Mouse (Mus musculus): ENCODE measurements around the gene Spint3.

Gene Spint3

DNA sequence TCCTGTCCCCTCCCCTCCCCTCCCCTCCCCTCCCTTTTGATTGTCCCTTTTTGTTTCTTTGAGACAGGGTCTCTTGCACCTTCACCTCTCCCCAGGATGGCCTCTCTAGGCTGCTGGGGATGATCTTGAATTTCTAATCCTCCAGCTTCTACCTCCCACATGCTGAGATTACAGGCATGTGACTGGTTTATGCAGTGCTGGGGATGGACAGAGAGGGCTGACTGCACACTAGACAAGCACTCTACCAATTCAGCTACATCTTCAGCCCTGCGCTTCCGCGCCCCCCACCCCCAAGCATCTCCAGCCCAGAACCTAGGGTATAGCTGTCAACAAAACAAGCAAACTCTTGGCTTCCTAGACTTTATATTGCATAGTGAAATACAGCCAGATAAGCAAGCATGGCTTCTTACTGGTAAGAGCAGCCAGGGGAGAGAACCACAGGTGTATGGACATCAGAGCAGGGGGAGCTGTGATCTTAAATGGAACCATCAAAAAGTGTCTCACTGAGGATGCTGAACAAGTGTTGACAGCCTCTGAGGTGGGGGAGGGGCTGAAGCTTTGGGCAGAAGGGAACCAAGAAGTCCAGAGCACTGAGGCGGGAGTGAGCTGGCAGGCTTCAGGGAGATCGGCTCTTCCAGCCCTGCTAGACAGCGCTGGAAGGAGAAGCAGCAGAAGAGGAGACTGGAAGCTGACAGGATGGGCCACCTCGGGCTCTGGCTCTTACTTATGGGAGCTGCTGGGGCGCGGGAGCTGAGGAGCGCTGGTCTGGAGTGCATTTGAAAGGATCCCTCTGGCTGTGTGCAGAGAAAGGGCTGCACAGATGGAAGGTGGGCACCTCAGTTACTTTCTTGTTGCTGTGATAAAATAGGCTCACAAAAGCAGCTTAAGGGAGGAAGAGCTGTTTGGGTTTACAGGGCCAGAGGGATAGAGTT is 23.0 kb downstream of the Spint3 start:
- DNase-seq = no peak

DNA sequence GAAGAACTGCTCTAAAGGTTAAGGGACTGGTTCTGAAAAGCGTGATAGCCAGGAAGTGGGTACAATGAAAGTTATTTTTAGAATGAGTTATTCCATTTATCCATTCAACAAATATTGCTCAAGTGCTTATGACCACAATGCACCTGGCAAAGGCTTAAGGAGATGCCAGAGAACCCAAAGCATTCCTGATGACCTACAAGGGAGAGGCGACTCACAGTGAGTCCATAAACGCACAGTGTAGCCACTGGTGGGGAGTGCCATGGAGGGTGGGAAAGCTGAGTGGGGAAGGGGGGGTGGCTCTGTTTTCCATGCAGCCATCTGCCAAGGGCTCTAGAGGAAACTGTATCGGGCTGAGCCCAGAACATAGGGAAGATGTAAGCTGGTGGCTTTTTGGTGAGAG is 23.9 kb downstream of the Spint3 start:
- no peak for DNase-seq

DNA sequence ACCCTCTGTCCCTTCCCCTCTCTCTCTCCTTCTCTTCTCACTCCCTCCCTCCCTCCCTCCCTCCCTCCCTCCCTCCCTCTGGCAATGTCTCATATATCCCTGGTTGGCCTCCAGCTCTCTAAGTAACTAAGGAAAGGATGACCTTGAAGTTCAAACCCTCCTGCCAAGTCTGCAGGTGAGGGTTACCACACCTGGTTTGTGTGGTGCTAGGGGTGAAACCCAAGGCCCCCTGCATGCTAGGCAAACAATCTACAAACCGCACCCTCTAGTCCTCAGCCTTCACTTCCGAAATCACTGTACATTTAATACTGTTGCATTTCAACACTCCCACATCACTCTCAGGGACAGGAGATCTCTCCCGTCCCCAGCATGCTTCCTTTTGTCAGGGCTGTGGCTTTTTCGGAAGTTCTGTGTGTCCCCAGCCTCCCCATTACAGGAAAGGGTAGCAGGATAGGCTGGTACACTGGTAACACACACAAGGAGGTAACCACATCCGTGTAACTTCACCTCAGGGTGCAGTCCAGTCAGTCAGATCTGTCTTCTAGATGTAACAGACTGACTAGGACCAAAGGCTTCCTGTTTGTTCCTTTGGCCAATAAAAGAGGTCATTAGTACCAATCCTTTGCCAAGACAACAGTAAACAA is 28.7 kb downstream of the Spint3 start:
- DNase-seq = no peak

DNA sequence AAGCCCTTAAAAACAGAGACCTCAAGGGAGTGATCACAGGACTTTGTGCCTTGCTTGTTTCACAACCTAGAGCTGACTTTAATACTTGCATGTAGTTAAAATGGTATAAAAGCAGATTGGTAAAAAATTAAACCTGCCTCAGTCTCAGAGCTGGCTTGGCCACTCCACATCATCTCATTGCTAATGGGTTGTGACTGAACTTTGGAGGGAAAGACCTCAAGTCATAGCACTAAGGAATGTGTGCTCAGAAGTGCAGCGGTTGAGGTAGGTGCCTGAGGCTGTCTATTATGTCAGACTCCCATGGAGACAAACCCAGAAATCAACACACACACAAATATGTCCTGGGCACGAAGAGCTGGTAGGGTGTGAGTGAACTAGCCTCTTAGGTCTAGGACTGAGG is 29.5 kb downstream of the Spint3 start:
- DNase-seq = peak; percentile 41 to 80

DNA sequence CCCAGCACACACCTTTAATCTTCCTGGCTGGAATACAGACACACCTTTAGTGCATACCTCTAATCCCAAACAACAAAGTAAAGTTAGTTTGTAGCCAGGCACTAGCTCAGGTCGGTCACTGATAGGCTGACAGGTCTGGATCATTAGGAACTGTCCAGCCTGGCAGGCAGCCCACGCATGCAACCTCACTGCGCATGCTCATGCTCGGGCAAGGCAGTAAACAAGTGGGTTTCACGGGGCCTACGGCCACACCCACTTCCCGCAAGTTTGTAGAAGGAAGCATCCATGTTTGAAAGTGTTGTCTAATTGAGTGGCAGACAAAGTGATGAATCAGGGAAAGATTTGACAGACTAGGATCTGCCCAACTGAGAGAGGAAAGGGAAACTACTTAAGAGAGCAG is 30.7 kb downstream of the Spint3 start:
- DNase-seq = peak in 1 of 2 experiments; percentile 26

DNA sequence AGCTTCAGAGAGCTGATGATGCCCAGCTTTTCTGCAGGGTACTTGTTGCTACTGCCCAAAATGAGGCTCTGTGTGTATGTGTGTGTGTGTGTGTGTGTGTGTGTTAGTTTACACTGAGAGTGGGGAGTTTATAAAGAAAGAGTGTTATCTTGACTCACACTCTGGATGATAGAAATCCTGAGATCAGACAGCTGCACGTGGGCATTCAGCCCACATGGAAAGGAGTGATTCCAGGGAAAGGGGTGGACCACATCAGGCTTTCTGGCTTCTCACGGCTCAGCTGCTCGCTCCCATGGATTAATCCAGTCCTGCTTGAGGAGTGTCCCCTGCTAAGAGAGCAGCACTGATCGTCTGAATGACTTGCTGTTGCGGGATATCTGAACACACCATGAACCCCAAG is 31.1 kb downstream of the Spint3 start:
- DNase-seq = no peak

DNA sequence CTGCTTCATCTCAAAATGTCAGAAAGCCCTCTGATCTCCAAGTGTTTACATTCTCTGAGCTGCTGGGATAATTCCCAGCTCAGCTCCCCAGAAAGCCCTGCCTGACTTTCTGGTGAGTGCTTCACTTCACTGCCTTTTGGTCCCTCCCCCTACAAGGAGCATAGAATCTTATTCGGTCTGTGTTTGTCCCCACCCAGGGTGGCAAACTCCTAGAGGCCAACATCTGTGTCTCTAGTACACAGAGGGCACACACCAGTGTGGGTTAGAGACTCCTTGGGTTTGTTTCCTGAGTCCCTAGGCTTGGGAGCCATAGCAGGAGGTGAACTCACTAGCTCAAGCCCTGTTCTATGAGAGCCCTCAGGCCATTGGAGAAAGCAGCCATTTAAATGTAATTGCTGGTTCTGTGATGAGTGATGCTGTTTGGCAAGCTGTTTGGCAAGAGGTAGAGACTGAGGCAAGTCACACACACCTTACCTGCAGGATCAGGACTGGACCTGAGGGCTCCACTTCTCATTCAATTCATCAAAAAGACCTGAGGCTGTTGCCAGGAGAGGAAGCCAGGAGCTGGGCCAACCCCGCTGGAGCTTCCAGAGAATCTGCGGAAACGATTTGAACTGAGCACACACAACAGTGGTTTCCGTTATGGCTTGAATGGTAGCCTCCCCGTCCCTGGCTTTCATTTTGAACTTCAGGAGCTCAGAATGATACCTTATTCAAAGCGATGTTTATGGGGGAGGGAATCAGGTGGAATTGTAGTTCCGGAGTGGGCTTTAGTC is 32.4 kb downstream of the Spint3 start:
- DNase-seq = peak; percentile 31

DNA sequence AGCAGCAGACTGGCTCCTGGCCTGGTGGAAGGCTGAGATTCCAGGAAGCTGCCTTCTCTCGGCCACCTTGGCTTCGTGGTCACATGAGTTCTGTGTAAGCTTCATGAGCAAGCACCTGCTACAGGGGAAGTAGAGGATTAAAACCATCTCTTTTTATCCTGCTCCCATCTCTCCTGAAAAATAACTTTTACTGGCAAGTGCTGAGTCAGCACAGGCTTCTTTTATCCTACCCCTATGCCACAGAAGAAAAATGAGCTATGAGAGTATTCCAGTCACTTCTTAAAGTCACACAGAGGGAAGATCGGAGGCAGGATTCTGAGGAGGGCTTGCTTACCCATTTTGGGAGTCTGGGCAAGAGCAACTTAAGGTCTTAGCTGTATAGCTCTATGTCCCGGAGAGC is 36.3 kb downstream of the Spint3 start:
- no peak for DNase-seq

DNA sequence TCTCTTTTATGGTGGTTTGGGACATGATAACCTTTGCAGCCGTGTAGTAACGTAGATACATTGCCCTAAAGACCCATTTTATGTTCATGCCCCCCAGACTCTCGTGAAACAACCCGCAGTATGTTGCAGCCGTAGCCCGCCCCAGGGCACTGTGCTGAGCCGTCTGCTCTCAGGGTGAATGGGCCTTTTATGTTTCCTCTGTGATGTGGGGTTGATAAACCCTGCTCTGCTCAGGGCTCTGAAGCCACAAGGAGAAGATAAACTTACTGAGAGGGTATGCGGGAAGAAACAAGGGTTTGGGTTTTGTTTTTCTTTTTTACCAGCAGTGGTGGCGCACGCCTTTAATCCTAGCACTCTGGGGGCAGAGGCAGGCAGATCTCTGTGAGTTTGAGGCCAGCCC is 38.9 kb downstream of the Spint3 start:
- no peak for DNase-seq

DNA sequence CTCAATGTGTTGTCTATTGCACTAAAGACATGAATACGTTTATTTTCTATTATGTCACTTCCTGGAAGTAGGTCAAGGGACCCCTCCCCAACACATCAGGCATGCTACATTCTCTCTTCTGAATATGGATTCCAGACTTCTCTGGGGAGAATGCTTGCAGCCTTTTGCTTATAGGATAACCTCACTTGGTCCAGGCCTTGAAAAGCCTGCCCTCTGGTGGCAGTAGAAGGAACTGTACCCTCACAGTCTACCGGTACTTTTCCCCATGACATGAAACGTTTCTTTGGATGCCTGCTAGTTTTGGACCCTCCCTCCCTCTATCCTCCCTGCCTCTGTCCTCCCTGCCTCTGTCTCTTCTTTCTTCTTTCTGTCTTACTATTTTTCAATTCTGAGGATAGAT is 42.1 kb downstream of the Spint3 start:
- peak; percentile 68 to 88 for DNase-seq

DNA sequence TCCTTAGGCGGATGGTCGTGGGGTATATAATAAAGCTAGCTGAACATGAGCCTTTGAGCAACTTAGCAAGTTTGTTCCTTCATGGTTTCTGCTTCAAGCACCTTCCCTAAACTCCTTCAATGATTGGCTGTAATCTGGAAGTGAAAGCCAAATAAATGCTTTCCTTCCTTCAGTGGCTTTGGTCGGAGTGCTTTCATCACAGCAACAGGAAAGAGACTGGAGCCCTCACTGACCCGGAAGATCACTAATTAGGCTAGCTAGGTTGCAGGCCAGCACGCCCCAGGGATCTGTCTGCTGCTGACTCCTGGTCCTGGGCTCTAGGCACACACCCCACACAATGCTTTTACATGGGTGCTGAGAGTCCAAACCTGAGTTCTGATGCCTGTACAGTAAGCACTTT is 44.7 kb downstream of the Spint3 start:
- DNase-seq = no peak

DNA sequence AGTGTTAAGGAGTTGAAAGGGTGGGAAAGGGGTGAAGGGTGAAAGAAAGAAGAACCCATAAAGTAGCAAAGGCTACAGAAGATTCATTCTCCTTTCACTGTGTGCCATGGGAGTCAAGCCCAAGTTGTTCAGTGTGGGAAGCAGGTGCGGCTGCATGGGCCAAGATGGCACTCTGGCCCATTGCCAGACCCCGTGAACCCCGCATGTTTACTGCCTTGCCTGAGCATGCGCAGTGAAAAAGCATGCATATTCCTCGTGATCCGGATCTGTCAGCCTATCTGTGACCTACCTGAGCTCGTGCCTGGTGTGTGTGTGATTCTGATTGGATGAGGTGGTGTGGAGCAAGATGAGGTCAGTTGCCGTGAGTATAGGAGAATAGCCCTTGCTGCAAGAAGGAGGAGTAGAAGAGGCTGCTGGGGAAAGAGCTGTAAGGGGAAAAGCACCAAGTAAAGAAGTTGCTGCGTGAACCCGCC is 49.9 kb downstream of the Spint3 start:
- DNase-seq = peak in 1 of 2 experiments; percentile 15

DNA sequence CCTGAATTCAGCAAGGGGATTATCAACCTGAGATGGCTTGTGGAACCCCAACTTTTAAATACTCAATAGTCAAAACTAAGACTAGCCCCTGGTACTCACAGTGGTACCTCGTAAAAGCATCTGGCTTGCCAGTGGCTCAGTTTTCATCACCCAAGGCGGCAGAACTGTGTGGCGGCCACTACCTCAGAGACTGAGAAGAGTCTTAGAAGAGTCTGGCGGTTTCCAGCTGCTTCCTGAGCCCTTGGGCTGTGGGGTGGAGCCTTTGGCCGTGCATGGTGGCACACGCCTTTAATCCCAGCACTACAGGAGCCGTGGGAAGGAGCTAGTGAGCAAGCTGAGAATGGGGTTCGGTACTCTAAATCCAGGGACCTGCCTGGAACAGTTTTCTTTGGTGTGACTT is 51.0 kb downstream of the Spint3 start:
- no peak for DNase-seq

DNA sequence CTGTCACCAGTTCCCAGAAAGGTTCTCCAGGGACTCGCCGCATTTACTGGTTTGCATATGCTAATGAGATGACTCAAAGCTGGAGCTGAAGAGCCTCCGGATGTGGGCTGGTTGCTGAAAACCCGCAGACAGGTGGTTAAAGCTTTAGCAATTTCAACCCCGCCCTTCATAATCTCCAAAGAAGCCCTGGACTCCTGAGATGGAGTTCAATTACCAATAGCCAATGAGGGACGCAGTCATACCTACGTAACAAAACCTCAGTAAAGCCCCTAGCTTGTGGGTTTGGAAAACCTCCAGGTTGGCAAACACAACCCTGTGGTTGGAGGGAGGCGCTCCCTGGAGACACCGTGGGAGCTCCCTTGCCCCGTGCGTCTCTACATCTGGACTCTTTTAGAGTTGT is 51.4 kb downstream of the Spint3 start:
- no peak for DNase-seq

DNA sequence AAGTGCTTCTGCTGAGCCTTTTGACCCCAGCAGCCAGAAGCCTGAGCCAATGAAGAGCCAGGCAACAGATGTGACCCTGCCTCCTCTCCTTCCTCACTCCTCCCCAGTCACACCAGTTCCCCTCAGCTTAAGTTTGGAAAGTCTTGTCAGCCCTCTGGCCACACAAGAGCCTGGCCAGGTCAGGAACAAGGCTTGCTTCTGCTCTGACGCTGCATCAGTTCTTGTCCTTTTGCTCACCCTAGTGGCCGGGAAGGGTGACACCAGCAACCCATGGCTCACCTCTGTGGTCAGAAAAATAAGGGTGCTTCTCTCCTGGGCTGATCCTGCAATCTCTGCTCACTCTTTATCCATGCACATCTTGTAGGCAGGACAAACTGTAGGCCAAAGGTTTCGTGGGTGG is 52.5 kb downstream of the Spint3 start:
- peak; percentile 75 to 79 for DNase-seq
